Mouse (Mus musculus): ENCODE measurements around the gene Nr0b2.

The Nr0b2 gene

GRCm38 (mm10) chr4:133561622-133562021 is 8.4 kb downstream of the Nr0b2 start:
- no peak for DNase-seq (ENCODE audit: low spot score in 2 of 2)

- no peak for DNase-seq (ENCODE audit: low spot score in 2 of 2)
Measured at GRCm38 (mm10) chr4:133563123-133563571, 10.0 kb downstream of the Nr0b2 start.

GRCm38 (mm10) chr4:133567251-133567650 is 14.1 kb downstream of the Nr0b2 start:
- no peak for DNase-seq (ENCODE audit: low spot score in 2 of 2)

DNA sequence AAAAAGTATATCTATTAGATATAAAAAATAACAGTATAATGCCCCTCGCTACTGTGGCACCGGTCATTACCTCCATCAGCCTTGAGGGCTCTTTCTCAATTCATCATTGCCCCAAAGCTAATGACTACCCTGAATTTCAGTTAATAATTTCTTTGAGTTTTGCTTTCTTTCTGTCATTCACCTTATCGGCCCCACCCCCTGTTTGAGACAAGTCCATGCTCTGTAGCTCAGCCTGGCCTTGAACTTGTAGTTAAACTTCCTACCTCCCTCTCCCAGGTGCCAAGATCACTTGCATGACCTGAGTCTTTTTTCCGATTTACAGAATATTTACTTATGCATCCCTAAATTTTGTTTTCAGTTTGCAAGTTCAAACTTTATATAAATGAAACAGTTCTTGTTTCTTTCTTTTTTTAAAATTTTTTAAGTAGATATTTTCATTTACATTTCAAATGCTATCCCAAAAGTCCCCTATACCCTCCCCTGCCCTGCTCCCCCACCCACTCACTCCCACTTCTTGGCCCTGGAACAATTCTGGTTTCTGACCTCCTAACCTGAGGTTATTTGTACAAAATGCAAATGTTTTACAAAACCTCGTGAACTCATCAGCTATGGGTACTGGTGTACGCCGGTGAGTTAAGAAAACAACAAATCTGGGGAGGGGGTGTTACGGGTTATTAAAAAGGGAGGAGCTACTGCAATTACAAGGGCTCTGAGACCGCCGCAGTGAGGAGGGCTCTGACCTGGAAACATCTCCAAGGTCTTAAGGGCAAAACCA is 16.3 kb downstream of the Nr0b2 start:
- no peak for DNase-seq (ENCODE audit: low spot score in 2 of 2)

GRCm38 (mm10) chr4:133570066-133570466 is 16.9 kb downstream of the Nr0b2 start:
- DNase-seq (ENCODE audit: low spot score in 2 of 2), result no peak

DNA sequence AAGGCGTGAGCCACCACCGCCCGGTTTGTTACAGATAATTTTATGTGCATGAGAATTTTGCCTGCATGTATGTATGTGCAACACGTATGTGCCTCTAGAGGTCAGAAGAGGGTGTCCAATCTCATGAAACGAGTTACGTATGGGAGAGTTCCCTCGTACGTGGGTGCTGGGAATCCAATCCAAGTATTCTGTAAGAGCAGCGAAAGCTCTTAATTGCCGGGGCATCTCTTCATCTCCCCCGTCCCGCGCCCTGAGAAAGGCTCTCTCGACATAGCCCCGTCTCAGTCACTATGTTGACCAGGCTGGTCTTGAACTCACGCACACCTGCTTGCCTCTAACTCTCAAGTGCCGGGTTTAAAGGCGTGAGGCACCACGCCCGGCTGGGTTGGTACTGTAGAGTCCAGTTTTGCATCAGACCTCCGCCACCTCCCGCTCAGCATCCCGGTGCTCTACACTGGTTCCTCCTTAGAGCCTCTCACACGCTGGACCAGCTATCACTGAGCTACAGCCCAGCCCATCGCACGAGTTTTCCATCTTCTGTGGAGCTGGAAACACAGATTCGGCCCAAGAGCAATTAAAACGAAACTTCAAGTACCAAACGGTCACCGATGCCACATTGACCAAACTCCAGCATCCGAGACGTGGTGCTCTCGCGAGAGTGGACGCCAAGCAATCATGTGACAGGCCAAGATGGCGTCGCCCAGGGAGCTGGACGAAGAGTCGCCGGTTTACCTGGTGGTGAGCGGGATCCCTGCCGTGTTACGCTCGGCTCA is 21.1 kb downstream of the Nr0b2 start, which contains the start of gene Gpatch3:
Gene Gpatch3 (plus strand): TSS at position 676 of the 773 bp plus-strand sequence.
- peak; percentile 84 to 89 for DNase-seq (ENCODE audit: low spot score in 2 of 2)

- peak in 1 of 2 experiments; percentile 10 for DNase-seq (ENCODE audit: low spot score in 2 of 2)
Measured at GRCm38 (mm10) chr4:133574843-133575202, 21.6 kb downstream of the Nr0b2 start.

DNA sequence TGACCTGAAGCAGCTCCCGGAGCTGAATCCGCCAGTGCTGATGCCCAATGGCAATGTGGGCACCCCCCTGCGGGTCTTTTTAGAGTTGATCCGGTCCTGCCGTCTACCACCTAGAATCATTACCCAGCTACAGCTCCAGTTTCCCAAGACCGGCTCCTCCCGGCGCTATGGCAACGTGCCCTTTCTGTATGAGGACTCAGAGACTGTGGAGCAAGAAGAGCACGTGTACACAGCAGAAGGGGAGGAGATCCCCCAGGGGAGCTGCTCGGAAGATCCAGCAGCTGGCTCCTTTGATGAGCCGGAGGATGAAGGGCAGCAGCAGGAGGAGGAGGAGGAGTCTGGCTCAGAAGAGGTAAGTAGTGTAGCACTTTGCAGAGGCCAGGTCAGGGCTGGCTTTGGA is 24.8 kb downstream of the Nr0b2 start:
- no peak for DNase-seq (ENCODE audit: low spot score in 2 of 2)

DNA sequence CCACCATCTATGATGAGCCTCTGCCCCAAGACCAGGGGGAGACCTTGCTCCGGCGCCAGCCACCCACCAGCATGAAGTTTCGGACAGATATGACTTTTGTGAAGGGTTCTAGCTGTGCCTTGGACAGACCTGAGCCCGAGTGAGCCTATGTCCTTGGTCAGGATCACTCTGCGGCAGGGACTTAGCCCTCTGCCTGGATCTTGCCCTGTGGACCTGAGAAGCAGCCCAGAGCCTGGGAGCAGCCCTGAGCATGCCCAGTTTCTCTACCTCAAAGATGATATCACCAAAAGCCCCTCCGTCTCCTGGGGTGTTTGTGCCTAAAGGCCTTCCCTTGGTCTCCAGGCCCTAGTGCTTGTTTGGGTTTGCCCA is 30.5 kb downstream of the Nr0b2 start:
- no peak for DNase-seq (ENCODE audit: low spot score in 2 of 2)

GRCm38 (mm10) chr4:133584059-133584951 is 31.1 kb downstream of the Nr0b2 start, which contains the start of gene Gpn2:
Gene Gpn2 (plus strand): TSS chr4:133584362.
- DNase-seq (ENCODE audit: low spot score in 2 of 2), result peak; percentile 56 to 79

DNA sequence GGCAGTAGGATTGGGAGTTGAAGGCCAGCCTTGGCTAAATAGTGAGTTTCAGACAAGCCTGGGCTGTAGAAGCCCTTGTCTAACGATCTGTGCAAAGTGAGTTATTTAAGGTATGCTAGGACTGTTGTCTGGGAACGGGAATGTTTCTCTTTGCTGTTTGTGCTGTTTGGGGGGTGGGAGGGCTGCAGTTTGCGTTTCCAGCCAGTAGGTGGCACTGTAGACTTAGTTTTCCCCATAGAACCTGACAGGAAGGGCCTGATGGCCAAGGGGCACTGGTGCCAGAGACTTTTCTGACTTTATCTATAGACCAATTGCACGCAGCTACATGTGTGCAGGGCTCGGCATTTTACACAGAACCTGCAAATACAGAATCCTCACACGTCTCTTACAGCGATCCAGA is 39.4 kb downstream of the Nr0b2 start:
- DNase-seq (ENCODE audit: low spot score in 2 of 2), result peak in 1 of 2 experiments; percentile 51

DNA sequence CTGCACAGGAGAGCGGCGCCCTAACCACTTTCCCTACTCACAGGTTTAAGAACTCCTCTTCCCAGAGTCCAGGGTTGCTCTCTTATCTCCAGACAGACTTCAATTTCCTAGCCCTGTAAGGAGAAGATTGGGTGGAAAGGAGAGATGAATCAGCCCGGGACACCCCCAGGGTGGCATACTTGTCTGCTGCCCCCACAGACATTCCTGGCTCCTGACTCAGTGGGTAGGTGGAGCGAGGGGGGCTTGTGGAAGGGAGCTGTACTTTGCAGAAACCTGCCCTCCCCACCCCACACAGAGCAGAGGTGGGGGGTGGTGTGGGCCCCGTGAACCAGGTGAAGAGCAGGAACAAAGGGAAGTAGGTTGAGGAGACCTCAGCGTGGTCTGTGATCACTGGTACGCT is 42.4 kb downstream of the Nr0b2 start:
- no peak for DNase-seq (ENCODE audit: low spot score in 2 of 2)

DNA sequence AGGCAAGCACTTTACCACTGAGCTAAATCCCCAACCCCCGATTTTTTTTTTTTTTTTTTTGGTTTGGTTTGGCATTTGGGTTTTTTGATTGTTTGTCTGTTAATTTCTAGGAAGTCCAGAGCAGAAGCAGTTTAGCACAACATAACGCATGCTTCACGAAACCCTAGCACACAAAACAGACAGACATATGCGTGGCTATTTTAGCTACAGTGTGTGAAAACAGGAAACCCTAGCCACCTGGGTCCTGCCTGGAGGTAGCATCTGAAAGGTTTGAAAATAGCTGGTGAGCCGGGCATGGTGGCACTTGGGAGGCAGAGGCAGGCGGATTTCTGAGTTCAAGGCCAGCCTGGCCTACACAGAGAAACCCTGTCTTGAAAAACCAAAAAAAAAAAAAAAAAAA is 42.9 kb downstream of the Nr0b2 start:
- no peak for DNase-seq (ENCODE audit: low spot score in 2 of 2)

- DNase-seq (ENCODE audit: low spot score in 2 of 2), result no peak
Measured at GRCm38 (mm10) chr4:133598616-133599015, 45.4 kb downstream of the Nr0b2 start.

DNA sequence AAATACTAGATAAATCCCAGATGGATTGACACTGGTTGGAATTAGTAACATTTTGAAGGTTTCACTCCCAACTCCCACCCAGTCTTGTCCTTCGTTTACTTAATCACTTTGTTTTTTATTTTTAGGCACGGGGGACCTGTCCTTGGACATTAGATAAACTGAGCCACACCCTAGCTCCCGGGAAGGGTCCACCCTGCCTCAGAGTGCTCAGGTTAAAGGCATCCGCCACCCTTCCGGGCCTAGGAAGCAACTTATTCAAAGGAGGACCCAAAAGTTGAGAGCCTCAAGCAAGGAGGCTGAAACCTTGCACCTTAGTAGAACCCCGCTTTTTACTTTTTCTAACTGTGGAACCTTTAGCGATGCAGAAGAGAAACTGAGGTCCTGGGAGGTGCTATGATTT is 45.9 kb downstream of the Nr0b2 start:
- DNase-seq (ENCODE audit: low spot score in 2 of 2), result no peak

GRCm38 (mm10) chr4:133599571-133600073 is 46.4 kb downstream of the Nr0b2 start:
- peak; percentile 51 to 68 for DNase-seq (ENCODE audit: low spot score in 2 of 2)

- DNase-seq (ENCODE audit: low spot score in 2 of 2), result no peak
Measured at GRCm38 (mm10) chr4:133600306-133600705, 47.1 kb downstream of the Nr0b2 start.

GRCm38 (mm10) chr4:133601721-133602218 is 48.6 kb downstream of the Nr0b2 start, which contains the start of gene Sfn:
Gene Sfn (minus strand): TSS chr4:133602168.
- no peak for DNase-seq (ENCODE audit: low spot score in 2 of 2)

DNA sequence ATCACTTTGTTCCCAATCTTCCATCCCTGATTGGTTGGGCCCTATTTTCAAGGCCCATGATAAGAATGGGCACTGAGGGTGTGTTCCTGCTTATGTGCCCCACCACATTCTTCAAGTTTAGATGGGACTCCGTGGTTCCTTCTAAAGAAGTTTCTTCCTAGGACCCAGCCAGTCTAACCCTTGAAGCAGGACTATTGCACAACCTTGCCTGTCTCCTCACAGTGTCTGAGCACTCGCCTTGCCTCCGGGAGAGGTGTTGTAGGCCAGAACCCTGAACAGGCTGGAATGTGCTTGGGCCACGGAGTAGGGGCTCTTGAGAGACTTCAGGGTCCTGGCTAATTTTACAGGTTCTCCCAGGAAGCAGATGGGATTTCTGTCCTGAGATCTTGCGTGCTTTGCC is 49.9 kb downstream of the Nr0b2 start:
- DNase-seq (ENCODE audit: low spot score in 2 of 2), result no peak

DNA sequence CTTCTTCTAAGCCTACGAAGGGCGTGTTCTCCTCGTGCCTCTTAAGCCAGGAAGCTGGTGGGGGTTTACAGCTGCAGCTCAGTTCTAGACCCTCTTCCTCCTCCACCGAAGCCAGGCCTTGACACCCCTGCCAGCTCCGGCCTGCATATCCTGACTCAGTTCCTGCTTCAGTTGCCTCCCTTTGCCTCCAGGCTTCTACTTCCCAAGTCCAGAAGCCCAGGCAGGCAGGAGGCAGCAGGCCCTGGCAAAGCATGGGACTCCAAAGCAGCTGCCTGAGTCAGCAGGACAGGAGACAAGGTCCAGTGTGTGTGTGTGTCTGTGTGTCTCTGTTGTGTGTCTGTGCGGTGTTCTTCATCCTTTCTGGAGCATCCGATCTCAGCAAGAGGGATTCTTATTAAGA is 51.0 kb downstream of the Nr0b2 start:
- DNase-seq (ENCODE audit: low spot score in 2 of 2), result no peak

DNA sequence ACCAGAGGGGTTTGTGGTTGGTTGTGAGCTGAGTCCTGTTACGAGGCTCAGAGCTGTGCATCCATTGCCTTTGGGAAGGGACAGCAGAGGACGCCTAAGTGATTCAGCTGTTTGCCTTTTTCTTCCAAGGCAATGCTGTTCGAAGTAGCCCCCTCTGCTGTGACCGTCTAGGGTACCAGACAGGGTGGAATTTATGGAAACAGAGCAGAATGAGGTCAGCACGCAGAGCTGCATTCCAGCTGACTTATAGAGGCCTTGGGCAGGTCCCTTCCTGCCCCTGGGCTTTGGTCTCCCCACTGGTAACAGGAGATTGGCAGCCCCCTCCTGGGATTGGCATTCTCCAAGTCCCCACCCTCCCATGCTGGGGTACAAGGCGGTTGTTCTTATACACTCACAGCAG is 51.7 kb downstream of the Nr0b2 start:
- no peak for DNase-seq (ENCODE audit: low spot score in 2 of 2)

Measured in frontal cortex, postnatal 14 days (tissue).